Mouse (Mus musculus): ENCODE measurements around the gene Cmtm2b.

- no peak for TF ChIP-seq POLR2A (IDR thresholded peaks at IDR 0.05; ENCODE audit: extremely low read depth, insufficient read depth, low read length)
- TF ChIP-seq CTCF (IDR thresholded peaks at IDR 0.05; ENCODE audit: low read depth, low read length): peak; percentile 42
Measured at GRCm38 (mm10) chr8:104340233-104341105, 18.4 kb downstream of the Cmtm2b start.
